Mouse (Mus musculus) stomach, postnatal 0 days (tissue): ENCODE results near the gene Ldhal6b. TPM values are rescaled to one million over a fixed set of nuclear protein-coding genes. Genes with fewer than 3 reads are reported as not detected.

Experiments
- ATAC-seq: fragments of 200-750 bp; cut with Nextera tagmentation; 2 replicates; pipeline ENCODE4 v1.8.0; 2017; ENCODE audit not compliant: low FRiP score, low TSS enrichment
- DNase-seq: peaks from one replicate; pipeline ENCODE4 v3.0.0-alpha.2; 2016; ENCODE audit warnings: low spot score
- H3K27ac ChIP-seq: fragments of 300-500 bp; sonication (generic); replicated peaks from 2 replicates; pipeline ENCODE4 v1.5.1; 2014; ENCODE audit warnings: mild to moderate bottlenecking, control low read depth
- H3K27me3 ChIP-seq: fragments of 300-500 bp; sonication (generic); 2 replicates; pipeline ENCODE4 v1.6.1; 2014; ENCODE audit warnings: low read length; ENCODE audit not compliant: control insufficient read depth, insufficient read depth
- H3K36me3 ChIP-seq: fragments of 300-500 bp; sonication (generic); 2 replicates; pipeline ENCODE4 v1.6.1; 2014; ENCODE audit warnings: low read length, mixed read lengths; ENCODE audit not compliant: control insufficient read depth, insufficient read depth
- H3K4me1 ChIP-seq: fragments of 300-500 bp; sonication (generic); replicated peaks from 2 replicates; pipeline ENCODE4 v1.6.1; 2014; ENCODE audit warnings: antibody characterized with exemption; ENCODE audit not compliant: control insufficient read depth, insufficient read depth
- H3K4me2 ChIP-seq: fragments of 300-500 bp; sonication (generic); replicated peaks from 2 replicates; pipeline ENCODE4 v1.6.1; 2014; ENCODE audit warnings: low read depth, mild to moderate bottlenecking, control low read depth, moderate library complexity
- H3K4me3 ChIP-seq: fragments of 300-500 bp; sonication (generic); 2 replicates; pipeline ENCODE4 v1.5.1; 2014; ENCODE audit warnings: low read depth, low read length, control low read depth
- H3K9ac ChIP-seq: fragments of 300-500 bp; sonication (generic); 2 replicates; pipeline ENCODE4 v1.6.1; 2014; ENCODE audit warnings: mild to moderate bottlenecking, low read length, control low read depth, mixed read lengths
- H3K9me3 ChIP-seq: fragments of 300-500 bp; sonication (generic); 2 replicates; pipeline ENCODE4 v1.6.1; 2016; ENCODE audit warnings: low read length; ENCODE audit not compliant: control insufficient read depth
- CTCF ChIP-seq: IDR thresholded peaks from 2 replicates; pipeline ENCODE4 v1.5.1; 2016; ENCODE audit warnings: antibody characterized with exemption, low read depth, mild to moderate bottlenecking, moderate library complexity
- EP300 ChIP-seq: optimal IDR thresholded peaks from 2 replicates; pipeline ENCODE3; 2016; ENCODE audit warnings: antibody characterized with exemption
- WGBS: fragments of 180-500 bp; shearing (Covaris S2); extraction: QIAGEN DNeasy Blood & Tissue Kit; methylation state at CpG from one replicate; pipeline ENCODE4 v1.1.7; 2014; 5-methylcytosine and 5-hydroxymethylcytosine counted together
- polyA plus RNA-seq: library from polyadenylated mRNA; unstranded; fragments of >200 nt; fragmentation: Nextera tagmentation; extraction: Ambion mirVana; gene quantifications from 2 replicates; pipeline ENCODE4 v1.2.1, GENCODE M21; 2015

The Ldhal6b gene
- 0.06 TPM in 1 of 2 replicates, not detected in the other for polyA plus RNA-seq

DNA sequence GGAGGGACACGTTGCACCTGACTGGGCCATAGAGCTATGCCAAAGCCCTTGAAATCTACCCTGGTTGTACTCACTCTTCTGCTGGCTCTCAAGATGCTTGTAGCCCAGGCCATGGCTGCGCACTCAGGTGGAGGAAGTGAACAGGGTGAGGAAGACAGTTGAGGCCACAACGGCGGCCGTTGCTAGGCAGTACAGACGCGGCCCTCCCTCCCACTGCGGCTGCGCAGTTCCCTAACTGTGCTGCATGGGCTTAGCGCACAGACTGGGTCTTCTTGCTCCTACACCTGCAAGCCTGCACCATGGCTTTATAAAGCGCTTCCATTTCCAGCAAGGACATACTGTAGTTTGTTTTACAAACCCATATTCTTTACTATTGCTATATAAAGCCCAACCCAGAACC lies at the start of gene Ldhal6b:
Gene Ldhal6b, minus strand, starts transcription at position 223 of the 400 bp plus-strand sequence.
- H3K27ac ChIP-seq: no peak within 1 kb of the TSS
- ATAC-seq (no peak), DNase-seq (no peak)
- H3K27me3 ChIP-seq: no peaks in the 10 kb centered on the region
- no peak for TF ChIP-seq CTCF
- no peak for TF ChIP-seq EP300
- WGBS: 96% methylated on average over 11 of the region's 11 CpGs
- H3K4me2 ChIP-seq: no peak within 1 kb of the TSS
- no peak within 1 kb of the TSS for H3K9ac ChIP-seq
- H3K4me1 ChIP-seq: no peaks in the 10 kb centered on the region
- no peaks in the 10 kb centered on the region for H3K9me3 ChIP-seq
- 0 out of 2 replicates have a peak, but pooled peaks cover 4% of the 10 kb centered on the region for H3K36me3 ChIP-seq
- H3K4me3 ChIP-seq: no peak within 1 kb of the TSS

GRCm38 (mm10) chr17:5467177-5467576 lies 48.6 kb upstream of the Ldhal6b start:
- no peaks in the 10 kb centered on the region for H3K4me1 ChIP-seq
- ATAC-seq: no peak
- no peaks in the 10 kb centered on the region for H3K9me3 ChIP-seq
- 36% methylated on average over 4 of the region's 4 CpGs for WGBS
- no peak overlapping the region for H3K4me3 ChIP-seq
- no peaks in the 10 kb centered on the region for H3K36me3 ChIP-seq
- no peak for DNase-seq
- H3K27ac ChIP-seq: no peak overlapping the region
- no peaks in the 10 kb centered on the region for H3K27me3 ChIP-seq
- no peak overlapping the region for H3K4me2 ChIP-seq
- TF ChIP-seq CTCF (peak; percentile 38), EP300 (no peak)
- no peak overlapping the region for H3K9ac ChIP-seq

- Histone ChIP-seq H3K27ac (no peak overlapping the region), H3K9me3 (no peaks in the 10 kb centered on the region), H3K4me1 (no peaks in the 10 kb centered on the region), H3K9ac (no peak overlapping the region), H3K27me3 (no peaks in the 10 kb centered on the region), H3K4me3 (no peak overlapping the region), H3K4me2 (no peak overlapping the region), H3K36me3 (no peaks in the 10 kb centered on the region)
- 70% methylated on average over 8 of the region's 8 CpGs for WGBS
- no peak for TF ChIP-seq EP300
- TF ChIP-seq CTCF: no peak
- DNase-seq (no peak), ATAC-seq (no peak)
These were observed 48.2 kb upstream of the Ldhal6b start for GRCm38 (mm10) chr17:5466736-5467135.

DNA sequence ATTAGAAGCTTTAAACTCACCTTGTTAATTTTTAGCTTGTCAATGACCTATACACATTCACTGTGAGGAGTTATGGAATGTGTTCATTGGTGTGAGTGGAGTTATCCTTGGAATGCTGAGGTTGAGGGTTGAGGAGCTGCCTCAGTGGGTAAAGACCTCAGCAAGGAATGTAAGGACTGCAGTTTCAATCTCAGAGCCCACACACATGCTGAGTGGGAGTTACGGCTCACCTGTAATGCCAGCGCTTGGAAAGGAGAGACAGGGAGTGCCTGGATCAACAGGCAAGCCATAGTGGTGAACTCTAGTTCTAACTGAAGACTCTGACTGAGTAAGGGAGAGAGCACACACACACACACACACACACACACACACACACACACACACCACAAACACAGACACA lies 45.3 kb upstream of the Ldhal6b start:
- no peak for ATAC-seq

DNA sequence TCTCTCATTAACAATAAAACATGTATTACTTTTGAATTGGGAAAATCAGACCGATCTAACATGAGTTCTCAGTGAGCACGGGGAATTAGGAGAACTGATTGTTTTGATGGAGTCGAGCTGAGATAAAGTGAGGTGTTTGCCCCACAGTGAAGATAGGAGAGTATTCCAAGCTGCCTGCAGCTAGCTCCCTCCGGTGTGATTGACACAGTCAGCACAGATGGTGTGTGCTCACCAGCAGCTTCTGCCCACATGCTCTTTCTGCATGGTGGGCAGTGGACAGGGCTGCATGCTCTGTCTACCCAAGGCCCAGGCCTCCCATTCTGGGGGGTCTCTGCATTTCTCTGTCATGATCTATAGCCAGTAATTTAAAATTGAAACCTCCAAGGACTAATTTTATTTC lies 35.1 kb upstream of the Ldhal6b start:
- no peak overlapping the region for H3K4me2 ChIP-seq
- H3K9ac ChIP-seq: no peak overlapping the region
- H3K36me3 ChIP-seq: no peaks in the 10 kb centered on the region
- H3K4me3 ChIP-seq: no peak overlapping the region
- no peak for DNase-seq
- no peaks in the 10 kb centered on the region for H3K4me1 ChIP-seq
- H3K27ac ChIP-seq: no peak overlapping the region
- WGBS: 83% methylated on average over 4 of the region's 4 CpGs
- no peaks in the 10 kb centered on the region for H3K27me3 ChIP-seq
- no peaks in the 10 kb centered on the region for H3K9me3 ChIP-seq
- TF ChIP-seq EP300 (no peak), CTCF (no peak)
- no peak for ATAC-seq

More for the DNA sequence above, 45.3 kb upstream of the Ldhal6b start:
- no peaks in the 10 kb centered on the region for H3K9me3 ChIP-seq
- no peak for DNase-seq
- H3K4me1 ChIP-seq: no peaks in the 10 kb centered on the region
- H3K27ac ChIP-seq: no peak overlapping the region
- no peak overlapping the region for H3K9ac ChIP-seq
- H3K27me3 ChIP-seq: no peaks in the 10 kb centered on the region
- TF ChIP-seq CTCF (no peak), EP300 (no peak)
- no peak overlapping the region for H3K4me2 ChIP-seq
- no peak overlapping the region for H3K4me3 ChIP-seq
- 74% methylated on average over 2 of the region's 2 CpGs for WGBS
- no peaks in the 10 kb centered on the region for H3K36me3 ChIP-seq

DNA sequence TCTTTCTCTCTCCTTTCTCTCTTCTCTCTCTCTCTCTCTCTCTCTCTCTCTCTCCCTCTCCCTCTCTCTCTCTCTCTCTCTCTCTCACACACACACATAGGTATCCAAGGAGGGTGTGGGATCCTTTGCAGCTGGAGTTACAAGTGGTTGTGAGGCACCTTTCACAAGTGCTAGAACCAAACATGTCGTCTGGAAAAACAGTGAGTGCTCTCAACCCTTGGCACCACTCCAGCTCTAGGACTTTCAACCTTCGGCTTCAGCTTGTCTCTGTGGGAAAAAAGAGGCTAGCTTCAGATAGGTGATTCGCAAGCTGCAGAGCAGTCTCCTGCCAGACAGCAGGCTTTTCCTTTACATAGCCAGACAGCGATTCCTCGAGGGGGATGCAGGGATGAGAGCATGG lies 25.2 kb upstream of the Ldhal6b start:
- Histone ChIP-seq H3K4me2 (no peak overlapping the region), H3K4me1 (no peaks in the 10 kb centered on the region), H3K9me3 (no peaks in the 10 kb centered on the region), H3K9ac (no peak overlapping the region), H3K27ac (no peak overlapping the region), H3K4me3 (no peak overlapping the region), H3K27me3 (no peaks in the 10 kb centered on the region), H3K36me3 (no peaks in the 10 kb centered on the region)
- no peak for DNase-seq
- TF ChIP-seq EP300: no peak
- no peak for TF ChIP-seq CTCF
- WGBS: 32% methylated on average over 5 of the region's 5 CpGs
- ATAC-seq: no peak
